Mouse (Mus musculus) testis, postnatal 14 days (tissue): Measurements from ENCODE around the gene Abo.
"Not testable (repeated sequence)": the region's sequence is repeated elsewhere in the genome, so short reads cannot be mapped to it uniquely, and the experiment has no call there.

Experiments used
- DNase-seq: peaks from one replicate; pipeline ENCODE4 v3.0.0; 2021; ENCODE audit warnings: low spot score

The Abo gene

DNA sequence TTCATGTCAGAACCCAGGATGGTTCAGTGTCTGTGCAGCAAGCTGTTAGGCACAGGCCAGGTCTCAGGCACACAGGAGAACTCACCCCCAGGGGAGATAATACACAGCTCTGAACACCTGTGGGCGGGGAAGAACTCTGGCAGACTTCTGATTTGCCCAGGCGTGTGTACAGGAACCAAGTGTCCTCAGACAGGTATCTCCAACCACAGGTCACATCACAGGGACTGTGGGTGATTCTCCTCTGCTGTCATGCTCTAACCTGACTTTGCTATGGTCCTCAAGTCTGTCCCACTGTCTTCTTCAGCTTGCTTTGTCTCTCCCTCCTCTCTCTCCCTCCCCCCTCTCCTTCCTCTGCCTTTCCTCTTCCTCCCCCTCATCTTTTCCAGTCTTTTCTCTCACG, at the start of gene Abo:
Gene Abo, minus strand, starts transcription at position 101 of the 400 bp plus-strand sequence.
- no peak for DNase-seq

DNA sequence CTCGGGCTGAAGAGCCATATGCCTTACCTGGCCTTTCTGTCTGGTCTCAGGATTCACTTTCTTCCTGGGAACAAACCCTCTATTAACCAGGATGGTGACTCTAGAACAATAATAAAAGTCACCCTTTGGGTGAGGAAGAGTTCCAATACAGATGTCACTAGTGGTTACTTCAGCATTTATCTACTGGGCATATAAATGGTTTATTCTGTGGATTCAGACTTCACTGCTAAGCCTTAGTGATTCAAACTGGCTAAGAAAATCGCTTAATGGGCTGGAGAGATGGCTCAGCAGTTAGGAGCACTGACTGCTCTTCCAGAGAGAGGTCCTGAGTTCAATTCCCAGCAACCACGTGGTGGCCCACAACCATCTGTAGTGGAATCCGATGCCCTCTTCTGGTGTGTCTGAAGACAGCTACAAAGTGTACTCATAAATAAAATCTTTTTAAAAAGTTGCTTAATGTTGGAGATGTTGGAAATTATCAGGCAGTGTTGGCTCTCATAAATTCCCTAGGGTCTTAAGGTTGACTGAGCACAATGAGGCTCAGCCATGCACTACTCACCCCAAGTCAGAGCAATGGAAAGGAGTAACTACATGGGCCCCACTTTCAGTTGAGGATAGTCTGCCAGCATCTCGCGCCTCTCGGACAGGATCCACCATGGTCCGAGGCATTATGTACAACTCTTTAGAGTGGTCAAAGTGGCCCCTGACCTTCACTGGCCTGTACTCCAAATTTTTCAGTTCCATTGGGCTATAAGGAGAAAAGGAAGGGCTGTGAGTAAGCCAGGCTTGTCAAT, 49.6 kb upstream of the Abo start:
- DNase-seq: no peak

DNA sequence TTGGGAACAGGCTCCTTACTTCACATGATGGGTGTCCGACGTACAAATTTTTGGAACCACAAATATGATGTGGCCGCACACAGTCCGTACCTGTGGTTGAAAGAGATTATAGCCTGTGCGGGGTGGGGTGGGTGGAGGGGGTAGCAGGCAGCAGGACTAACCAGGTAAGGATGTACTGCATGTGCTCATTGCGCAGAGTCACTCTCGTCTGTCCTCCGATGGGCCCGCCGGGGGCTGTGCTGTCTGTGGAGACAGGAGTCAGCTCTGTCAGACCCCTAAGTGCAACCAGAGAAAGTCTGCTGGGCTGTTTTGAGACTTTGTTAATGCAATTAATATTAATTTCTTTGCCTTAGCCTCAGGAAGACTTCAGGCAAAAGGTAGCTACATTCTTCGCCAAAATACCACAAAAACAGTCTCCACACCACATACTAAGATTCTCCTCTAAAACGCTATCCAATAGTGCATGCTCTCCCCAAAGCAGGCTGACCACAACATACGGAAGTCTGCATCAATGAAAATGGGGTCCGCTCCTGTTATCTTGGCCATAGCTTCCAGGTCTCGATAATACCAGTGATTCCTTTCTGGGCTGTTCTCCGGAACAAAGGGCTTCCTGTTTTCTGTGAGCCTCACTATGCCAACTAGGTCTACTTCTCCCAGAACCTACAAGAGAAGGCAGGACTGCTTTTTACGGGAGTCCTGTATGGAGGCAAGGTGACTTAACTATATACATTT, 48.8 kb upstream of the Abo start:
- DNase-seq: no peak

DNA sequence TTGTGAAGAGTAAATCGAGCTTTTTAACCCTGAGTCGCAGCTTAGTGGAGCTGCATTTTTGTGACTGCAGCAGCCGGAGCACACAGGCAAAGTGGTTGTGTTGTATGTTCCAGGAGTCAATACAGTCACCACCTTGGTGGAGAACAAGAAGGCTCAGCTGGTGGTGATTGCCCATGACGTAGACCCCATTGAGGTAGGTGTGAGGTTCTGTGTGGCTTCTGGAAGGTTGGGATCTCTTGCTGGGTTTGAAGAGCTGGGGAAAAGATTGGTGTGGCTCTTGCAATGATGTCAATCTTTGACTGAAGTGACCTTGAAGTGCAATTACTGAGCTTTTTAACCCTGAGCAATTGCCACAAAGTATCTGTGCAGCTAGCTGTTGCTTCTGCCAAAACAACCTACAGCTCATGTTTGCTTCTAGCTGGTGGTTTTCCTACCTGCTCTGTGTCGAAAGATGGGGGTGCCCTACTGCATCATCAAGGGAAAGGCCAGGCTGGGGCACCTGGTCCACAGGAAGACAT, 47.5 kb upstream of the Abo start:
- DNase-seq: no peak

DNA sequence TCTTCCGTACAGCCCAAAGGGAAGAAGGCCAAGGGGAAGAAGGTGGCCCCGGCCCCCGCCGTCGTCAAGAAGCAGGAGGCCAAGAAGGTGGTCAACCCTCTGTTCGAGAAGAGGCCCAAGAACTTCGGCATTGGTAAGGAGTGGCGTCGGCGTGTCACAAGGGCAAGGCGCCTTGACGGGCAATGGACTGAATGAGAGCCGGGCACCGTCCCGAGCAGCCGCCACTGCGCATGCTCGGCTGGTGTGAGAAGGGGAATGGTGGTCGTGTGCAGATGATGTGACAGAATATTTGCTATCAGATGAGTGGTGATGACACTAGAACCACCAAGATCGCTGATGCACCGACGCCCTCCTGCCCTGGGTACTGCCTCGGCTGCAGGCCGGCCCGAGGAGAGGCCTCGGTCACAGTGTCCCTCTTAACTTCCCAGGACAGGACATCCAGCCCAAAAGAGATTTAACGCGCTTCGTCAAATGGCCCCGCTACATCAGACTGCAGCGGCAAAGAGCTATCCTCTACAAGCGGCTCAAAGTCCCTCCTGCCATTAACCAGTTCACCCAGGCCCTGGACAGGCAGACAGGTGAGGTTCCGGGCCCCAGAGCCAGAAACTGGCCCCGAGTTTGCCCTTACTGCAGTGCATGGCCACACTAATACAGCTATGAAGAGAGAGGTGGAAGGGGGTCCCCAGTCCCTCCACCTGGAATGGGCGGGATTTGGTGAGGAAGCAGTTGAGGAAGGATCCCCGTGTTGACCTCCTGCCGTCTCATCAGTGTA, 46.4 kb upstream of the Abo start:
- peak; percentile 73 for DNase-seq

DNA sequence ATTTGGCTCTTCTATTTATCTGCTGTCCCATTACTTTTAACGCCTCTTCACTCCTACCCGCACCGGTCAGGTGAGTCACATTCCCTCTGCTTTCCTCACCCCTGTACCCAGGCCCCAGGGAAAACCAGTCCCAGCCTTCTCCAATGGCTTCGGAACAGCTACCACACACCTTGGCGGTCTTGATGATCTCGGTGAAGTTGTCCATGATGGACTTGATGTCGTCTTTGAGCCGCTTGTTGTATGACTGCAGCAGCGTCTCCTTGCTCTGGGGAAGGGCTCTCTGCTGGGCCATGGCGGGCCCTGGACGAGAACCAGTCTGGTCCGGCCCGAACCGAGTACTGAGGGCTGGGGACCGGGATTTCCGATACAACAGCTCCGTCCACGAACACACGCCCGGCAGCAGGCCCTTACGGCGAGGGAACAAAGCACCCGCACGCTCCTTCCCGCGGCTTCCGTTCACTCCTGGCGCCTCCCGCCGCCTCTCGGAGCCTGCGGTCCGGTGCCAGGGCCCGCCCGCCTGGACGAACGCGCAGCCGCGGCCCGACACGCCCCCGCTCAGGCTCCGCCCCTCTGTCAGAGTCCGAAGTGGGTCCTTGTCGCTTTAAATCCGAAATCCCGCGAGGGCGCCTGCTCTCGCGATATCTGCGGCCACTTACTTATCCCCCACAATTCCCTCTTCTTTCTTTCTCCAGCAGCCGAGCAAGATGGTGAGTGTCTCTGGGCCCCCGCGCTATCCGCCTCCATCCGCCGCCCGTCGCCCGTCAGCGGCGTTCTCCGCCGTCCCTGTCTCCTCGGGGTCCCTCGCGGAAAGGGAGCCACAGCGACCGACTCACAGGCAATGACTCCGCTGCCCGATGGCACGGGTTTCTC, 45.6 kb upstream of the Abo start, which contains the start of the genes Med22 and Rpl7a:
Gene Med22, minus strand, starts transcription at position 554 of the 870 bp plus-strand sequence.
Gene Rpl7a, plus strand, starts transcription at position 641 of the 870 bp plus-strand sequence.
- peak; percentile 99 for DNase-seq

DNA sequence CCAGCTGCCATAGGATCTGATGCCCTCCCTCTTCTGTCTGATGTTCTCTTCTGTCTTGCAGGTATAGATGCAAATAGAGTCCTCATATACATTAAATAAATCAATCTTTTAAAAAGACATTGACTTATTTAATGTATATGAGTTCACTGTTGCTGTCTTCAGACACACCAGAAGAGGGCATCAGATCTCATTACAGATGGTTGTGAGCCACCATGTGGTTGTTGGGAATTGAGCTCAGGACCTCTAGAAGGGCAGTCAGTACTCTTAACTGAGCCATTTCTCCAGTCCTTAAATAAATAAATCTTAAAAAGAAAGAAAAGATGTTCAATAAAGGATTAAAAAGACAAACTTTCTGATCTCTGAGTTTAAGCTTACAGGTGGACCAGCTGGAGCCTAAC, 44.6 kb upstream of the Abo start:
- DNase-seq: no peak

DNA sequence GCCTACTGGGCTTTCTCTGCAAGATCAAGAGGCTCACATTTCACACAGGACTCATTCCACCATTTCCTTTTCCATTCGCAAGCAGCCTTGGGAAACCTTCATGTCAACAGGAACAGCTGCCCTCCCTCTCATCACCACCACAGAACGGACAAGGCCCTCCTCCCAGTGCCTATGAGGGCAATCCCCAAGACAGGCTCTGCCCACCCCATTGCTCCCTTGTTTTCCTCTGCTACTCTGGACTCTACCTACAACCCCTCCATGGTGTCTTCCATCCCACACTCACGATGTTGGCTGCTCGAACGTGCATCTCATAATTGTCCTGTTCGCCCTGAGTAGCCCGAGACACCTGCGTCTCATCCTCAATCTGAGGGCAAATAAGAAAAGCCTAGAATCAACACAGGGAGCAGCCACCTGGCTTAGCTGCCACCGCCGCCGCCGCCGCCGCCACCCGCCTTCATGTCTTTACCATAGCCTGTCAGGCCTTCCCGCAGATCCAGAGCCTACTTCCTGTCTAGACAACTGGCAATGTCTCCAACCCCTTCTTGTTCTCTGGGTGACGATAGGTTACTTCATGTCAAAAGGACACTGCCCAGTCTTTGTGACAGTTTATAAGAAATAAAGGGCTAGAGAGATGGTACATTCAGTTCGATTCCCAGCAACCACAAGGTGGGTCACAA, 44.1 kb upstream of the Abo start:
- DNase-seq: no peak

DNA sequence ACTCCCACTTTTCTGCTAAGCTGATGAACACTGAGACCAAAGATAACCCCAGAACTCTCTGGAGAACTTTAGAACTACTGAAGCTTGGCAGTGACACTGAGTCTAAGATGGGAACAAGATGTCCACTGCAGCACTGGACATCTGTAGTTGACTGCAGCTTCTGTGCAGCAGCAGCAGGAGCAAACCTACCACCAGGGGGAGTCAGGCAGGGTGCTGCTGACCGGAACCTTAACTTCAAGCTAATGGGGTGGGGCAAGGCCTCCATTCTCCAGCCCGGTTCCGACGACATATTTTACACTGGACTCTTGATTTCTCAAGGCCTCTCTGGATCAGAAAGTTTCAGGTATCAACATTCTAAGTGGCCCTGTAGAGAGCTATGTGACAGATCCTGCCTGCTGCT, 42.3 kb upstream of the Abo start:
- DNase-seq: no peak

DNA sequence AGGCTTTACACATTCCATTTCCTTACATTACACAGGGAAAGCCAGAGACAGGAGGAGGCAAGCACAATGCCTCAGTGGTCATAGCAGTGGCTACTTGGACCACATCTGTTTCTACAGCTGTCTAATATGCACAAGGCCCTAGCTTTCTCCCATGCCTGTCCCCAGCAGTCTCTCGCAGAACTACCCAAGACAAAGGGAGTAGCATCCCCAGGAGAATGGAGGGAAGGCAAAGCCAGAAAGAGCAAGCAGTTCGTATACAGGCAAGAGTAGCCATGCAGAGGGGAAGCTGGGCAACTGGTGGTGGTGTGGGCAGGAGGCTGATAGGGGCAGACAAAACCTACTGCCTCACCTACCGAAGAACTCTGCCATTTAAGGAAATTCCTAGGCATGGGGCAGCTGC, 41.7 kb upstream of the Abo start:
- no peak for DNase-seq

DNA sequence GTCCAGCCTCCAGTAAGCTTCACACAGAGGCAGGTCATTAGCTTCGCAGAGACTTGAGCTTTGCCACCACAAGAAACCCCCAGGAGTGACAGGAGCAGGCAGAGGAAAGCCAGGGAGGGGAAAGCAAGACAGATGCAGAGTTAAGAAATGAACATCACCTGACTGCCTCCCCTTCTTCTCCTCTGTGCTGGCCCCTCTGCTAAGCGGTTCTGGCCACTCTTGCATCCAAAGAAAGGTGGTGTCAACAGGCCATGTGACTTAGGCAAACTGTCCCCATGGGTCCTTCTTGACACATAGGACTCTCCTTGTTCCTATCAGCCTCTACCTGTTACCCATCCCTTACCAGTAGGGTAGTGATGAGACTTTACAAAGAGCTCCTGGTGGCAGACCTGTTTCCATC, 41.2 kb upstream of the Abo start:
- no peak for DNase-seq

DNA sequence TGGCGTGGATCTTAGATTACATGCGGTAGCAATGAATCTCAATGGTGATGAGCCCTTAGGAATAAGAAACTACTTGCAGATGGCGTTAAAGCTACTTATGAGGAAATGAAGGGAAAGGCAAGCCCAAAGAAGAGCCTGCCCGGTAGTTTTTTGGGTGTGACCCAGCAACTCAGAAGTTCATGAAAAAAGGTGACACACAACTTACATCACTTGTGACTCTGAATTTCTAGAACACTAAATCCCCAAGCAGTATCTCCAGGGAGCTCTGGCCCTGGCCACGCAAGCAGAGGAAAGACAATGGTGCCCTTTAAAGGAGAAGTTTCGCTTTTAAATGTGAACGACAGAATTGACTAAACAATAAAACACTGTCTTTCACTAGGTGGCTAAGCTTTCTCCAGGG, 38.5 kb upstream of the Abo start:
- DNase-seq: no peak

DNA sequence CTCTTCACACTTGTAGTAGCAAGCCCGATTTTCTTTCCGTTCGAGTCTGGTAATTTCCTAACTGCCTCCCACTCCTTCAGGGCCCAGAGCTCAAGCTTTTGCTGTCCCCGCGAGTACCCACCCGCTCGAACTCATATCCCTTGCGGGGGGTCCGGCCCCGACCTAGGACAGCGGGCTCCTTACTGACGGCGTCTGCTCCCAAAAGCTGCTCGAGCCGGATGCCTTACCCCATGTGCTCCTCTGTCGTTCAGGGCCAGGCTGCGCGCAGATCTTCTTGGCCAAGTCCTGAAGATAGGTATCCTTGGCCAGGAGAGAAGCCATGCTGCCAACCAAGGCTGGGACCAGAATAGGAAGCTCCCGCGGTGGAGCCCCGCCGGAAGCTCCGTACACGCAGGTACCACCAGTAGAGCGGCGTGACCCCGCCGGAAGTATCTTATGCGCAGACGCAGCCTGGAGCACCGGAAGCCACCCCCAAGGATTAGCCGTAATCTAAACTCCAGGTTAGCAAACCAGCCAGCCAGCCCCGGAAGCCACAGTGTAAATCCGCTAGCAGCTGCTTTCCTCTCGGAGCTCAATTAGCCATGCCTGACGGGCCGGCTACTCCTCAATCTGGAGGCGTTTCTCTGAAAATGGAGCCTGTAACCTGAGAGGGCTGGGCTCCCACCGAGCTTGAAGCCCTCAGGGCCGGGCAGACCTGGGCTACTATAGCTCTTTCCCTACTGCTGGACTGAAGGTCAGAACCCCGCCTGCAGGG, 37.9 kb upstream of the Abo start, which contains the start of gene Surf6:
Gene Surf6, minus strand, starts transcription at position 413 of the 754 bp plus-strand sequence.
- DNase-seq: peak; percentile 95

DNA sequence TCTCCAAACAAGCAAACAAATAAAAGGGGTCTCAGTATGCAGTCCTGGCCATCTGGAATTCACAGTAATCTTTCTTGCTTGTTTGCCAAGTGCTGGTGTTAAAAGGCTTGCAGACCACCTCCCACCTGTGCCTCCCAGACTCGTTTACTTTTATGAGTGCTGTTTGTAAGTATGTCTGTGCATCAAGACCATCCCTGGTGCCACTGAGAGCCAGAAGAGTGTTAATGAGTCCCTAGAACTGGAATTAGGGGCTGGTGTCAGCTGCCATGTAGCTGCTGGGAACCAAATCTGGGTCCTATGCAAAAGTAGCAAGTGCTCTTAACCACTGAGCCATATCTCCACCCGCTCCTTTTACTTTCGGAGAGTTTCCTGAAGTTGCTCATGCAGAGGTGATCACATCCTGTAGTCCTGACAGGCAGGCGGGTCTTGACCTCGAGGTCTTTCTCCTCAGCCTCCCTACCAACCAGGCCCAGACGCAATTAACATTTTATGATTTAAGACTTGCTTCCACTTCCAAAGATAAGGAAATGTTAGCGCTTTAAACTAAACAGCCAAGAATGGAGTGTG, 37.1 kb upstream of the Abo start:
- DNase-seq: no peak

DNA sequence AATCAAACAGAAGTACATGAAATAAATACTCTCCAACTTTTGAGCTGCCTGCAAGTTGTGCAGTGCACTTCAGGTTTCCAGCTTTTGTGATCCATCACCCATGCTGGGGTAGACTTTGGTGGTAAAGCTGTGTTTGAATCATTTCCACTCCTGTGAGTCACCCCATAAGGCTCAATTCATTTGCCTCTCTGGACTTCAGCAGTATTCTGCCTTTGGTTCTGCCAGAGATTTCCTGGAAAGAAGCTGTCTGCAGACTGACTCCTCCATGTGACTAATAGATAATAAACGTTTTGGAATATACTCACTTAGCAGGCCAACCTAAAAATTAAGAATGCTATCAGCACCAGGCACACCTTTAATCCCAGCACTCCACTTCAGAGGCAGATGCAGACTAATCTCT, 36.0 kb upstream of the Abo start:
- DNase-seq: no peak

DNA sequence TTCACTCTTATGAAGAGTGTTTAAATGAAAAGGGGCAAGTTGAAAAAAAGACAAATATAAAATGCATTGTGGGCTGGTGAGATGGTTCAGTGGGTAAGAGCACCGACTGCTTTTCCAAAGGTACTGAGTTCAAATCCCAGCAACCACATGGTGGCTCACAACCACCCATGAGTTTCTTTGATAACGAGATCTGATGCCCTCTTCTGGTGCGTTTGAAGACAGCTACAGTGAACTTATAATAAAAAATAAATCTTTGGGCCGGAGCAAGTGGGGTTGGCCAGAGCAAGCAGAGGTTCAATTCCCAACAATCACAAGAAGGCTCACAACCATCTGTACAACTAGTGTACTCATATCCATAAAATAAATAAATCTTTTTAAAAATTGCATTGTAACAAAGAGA, 31.1 kb upstream of the Abo start:
- no peak for DNase-seq

DNA sequence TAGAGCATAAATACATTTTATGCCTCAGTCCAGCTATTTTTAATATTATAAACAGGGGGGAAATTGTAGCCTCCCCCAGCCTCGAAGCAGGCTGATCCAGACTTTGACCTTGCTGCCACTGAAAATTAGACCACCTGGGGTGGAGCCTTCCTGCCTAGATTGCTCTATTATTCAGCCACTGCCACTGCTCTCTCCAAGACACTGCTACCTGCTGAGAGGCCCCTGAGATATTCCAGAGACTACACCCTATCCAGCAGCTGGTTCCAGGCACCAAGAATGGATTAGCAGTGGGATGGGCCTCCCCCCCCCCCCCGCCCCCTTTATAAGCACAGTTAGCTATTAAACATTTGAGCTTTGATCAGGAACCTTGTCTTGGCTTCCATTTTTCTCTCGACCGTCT, 21.4 kb upstream of the Abo start:
- not testable (repeated sequence) for DNase-seq

DNA sequence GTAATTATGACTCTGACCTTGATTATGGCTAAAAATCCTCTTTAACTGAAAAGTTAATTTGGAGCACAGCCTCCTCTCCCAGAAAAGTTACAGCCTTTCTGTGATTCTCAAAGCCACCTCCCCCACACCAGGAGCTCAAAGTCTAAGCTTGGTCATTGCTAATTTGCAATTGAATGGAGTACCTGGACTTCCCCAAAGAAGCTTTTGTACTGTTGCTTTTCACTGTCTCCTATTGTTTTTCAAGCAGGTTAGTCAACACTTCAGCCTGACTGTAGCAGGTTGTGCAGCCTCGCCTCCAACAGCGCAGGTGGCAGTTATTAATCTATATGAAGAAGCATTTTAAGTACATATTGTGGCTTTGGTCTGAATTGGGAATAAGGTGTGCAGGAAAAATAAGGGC, 20.8 kb upstream of the Abo start:
- DNase-seq: not testable (repeated sequence)

DNA sequence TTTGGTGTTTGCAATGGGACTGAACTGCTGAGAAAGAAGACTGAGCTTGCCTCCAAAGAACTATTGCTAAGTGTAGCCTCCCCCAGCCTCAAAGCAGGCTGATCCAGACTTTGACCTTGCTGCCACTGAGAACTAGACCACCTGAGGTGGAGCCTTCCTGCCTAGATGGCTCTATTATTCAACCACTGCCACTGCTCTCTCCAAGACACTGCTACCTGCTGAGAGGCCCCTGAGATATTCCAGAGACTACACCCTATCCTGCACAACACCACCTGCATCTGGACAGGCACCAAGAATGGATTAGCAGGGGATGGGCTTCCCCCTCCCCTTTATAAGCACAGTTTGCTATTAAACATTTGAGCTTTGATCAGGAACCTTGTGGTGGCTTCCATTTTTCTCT, 13.8 kb upstream of the Abo start:
- DNase-seq: no peak

DNA sequence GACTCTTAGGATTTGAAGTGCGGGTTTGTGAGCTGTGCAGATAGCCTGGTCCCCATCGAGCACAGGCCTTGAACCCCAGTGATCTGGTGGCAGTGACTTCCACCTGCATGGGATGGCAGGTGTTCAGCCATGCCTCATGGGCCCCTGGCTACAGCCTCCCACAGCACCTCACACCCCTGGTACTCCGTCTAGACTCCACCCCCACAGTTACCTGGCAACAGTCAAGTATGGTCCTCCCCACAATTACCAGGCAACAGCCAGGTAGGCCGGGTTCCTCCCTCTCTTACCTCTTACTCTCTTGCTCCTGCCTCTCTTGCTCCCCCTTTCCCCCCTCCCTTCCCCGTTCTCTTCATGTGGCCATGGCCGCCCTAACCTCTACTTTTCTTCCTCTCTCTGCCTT, 5.9 kb upstream of the Abo start:
- DNase-seq: no peak
